Mouse (Mus musculus) forelimb bud, embryonic 11.5 days (tissue): Measurements from ENCODE around the gene Map4.
"Not testable (repeated sequence)": the region's sequence is repeated elsewhere in the genome, so short reads cannot be mapped to it uniquely, and the experiment has no call there.

Source experiments
- DNase-seq: peaks from one replicate; pipeline ENCODE4 v3.0.0-alpha.2; 2012; ENCODE audit warnings: low read depth, low spot score

Map4 gene

GRCm38 (mm10) chr9:110064641-110065040, 133.4 kb downstream of the Map4 start:
- DNase-seq = no peak

DNA sequence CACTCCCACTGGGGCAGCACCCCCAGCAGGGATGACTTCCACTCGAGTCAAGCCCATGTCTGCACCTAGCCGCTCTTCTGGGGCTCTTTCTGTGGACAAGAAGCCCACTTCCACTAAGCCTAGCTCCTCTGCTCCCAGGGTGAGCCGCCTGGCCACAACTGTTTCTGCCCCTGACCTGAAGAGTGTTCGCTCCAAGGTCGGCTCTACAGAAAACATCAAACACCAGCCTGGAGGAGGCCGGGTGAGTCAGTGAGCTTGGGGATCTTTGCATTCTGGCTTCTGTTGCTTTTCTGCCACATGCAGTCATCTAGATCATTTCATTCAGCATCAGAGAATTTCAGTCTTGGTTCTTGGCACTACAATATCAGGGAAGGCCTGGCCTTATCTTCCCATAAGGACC, 137.5 kb downstream of the Map4 start:
- no peak for DNase-seq

DNA sequence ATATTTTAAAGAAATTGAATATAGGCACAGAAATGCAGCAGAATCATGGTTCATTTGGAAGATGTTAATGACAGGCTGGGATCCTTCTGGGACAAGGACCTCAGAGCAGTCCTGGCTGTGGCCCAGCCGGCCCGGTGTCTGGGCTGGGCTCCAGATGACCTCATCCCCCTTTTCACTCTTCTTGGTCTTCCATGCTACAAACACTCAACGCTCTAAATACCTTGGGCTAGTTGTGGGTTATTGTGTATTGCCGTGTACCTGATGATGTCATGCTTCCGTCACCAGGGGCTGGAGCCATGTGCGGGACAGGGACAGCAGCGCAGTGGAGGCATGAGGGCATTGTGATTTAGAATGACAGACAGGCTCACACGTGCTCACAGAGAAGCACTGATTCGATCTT, 139.1 kb downstream of the Map4 start:
- DNase-seq = no peak

- no peak for DNase-seq
These were observed 139.8 kb downstream of the Map4 start for GRCm38 (mm10) chr9:110071011-110071410.

GRCm38 (mm10) chr9:110071843-110072242, 140.6 kb downstream of the Map4 start:
- DNase-seq = peak; percentile 61

DNA sequence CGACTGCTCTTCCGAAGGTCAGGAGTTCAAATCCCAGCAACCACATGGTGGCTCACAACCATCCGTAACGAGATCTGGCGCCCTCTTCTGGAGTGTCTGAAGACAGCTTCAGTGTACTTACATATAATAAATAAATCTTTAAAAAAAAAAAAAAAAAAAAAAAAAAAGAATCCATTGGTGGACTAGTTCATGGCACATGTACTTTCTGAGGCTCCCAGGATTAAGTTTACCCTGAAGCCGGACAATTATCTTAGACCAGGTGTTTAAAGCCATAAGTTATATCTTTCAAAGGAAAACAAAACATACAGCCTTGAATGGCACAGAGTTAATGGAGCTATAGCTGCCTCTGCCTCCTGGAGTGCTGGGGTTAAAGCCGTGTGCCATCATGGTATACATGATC, 145.2 kb downstream of the Map4 start:
- DNase-seq = not testable (repeated sequence)

GRCm38 (mm10) chr9:110081066-110081465, 149.8 kb downstream of the Map4 start:
- no peak for DNase-seq

- no peak for DNase-seq
These were observed 153.1 kb downstream of the Map4 start for GRCm38 (mm10) chr9:110084201-110084964.

DNA sequence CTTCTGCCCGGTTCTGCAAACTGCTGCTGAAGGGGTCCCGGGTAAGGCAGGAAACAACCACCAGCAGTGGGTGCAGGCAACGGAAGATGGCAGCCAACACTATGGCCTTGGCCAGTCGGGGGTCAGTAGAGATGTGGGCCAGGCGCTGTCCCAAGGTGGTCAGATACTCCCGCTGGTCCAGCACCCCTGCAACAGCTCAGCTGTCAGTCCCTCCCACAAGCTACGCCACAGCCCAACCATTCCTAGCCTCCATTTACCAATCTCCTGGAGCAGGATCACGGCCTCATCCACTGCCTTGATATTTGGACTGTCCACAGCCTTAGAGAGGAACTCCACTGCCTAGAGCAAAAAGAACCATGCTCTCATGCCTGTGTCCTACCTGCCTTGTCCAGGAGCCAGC, 154.4 kb downstream of the Map4 start:
- DNase-seq = no peak

GRCm38 (mm10) chr9:110093303-110093702, 162.0 kb downstream of the Map4 start:
- DNase-seq = no peak

- no peak for DNase-seq
These were observed 163.5 kb downstream of the Map4 start for GRCm38 (mm10) chr9:110094761-110095160.

DNA sequence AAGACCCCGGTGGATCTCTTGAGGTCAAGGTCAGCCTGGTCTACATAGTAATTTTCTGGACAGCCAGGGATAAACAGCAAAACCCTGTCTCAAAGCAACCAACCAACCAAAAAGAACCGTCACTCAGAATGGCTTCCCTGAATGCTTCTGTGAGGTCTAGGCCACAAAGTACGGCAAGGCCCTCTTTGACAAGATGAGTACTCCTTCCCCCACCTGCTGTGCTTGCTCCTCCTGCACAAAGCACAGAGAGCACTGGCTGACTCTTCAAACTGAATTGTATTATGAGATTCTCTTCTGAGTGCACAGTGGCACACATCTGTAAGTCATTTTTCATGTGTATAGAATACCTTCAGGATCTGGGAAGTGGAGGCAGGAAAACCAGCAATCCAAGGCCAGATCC, 166.5 kb downstream of the Map4 start:
- no peak for DNase-seq

GRCm38 (mm10) chr9:110100627-110101600, 169.7 kb downstream of the Map4 start:
- peak; percentile 90 for DNase-seq

DNA sequence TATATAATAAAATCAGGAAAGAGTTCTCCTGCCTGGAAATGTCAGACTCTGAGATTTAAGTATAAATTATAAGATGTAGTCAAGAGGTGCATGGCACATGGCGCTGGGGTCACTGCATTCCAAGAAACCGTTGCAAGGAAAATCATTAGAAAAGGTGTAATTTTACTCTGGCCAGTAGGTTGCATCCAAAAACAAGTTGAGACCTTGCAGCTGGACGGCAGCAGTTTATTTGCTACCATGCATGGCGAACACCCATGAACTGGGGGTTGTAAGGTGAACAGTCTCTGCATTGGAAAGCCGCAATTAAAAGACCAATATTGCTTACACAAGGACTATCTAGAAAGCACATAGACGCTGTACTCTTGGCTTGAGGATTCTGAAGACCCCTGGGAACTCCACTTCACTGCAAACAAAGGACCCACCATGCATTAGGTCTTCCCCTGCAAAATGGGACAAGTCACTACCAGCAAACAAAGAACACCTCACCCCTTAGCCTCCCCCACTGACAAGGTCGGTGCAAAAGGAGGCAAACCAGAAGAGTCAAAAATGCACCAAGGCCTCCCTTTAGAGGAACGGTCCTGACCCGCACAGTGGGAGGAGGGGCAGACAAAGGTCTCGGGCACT, 185.2 kb downstream of the Map4 start:
- peak; percentile 43 for DNase-seq

DNA sequence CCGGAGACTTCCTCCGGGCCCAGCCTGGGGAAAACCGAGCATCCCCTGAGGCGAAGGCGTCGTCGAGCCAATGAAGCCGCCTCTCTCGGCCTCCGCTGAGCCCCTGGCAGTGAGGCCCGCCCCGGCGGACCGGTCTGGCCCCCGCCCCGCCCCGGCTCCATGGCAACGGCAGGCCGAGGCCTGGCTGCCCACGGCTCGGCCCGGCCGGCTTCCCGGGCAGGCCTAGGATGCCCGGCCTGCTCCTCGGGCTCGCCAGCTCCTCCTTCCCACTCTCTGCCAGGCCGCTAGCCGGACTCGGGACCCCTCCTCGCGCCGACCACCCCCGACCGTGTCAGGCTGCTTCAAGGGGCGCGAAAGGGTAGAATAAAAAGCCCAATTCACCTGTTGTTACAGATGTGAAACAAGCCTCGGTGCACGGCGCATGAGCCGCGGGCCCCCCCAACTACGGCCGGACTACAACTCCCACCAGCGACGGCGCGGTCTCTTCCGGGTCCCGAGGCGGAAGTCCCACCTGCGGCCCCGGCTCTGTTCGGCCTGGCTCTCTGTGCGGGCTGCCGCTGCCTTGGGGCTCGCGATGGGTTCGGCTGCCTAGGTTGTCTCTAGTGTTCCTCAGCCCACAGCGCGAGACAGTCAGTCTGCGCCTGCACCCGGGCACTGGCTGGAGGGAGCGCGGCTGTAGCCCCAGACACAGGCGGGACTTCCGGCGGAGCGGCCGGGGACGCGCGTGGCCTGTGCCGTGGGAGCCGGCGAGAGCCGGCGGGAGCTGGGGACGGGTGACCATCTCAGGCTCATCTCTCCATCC, 185.9 kb downstream of the Map4 start, which contains the start of gene Smarcc1:
Smarcc1 (plus strand) TSS at position 732 of the 802 bp plus-strand sequence.
- peak; percentile 88 for DNase-seq

- no peak for DNase-seq
These were observed 186.5 kb downstream of the Map4 start, which contains the start of gene Dhx30 for GRCm38 (mm10) chr9:110117779-110118139. Dhx30 (minus strand) TSS chr9:110117830.

DNA sequence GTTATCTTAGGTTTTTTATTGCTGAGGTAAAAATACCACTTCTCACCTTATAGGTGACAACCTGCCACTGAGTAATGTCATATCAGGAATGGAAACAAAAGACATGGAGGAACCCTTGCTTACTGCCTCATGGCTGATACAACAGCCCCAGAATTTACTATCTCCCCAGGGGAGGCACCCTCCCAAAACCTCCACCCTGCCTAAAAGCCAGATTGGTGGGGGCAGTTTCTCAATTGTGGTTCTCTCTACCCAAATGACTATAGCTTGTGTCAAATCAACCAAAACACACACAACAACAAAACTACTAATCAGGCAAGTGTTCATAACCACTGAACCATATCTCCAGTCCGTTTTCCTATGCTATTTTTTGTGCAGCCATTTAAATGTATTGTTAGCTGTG, 187.0 kb downstream of the Map4 start:
- DNase-seq = no peak

- DNase-seq = no peak
These were observed 190.2 kb downstream of the Map4 start for GRCm38 (mm10) chr9:110121424-110121823.

GRCm38 (mm10) chr9:110123322-110123721, 192.1 kb downstream of the Map4 start:
- DNase-seq = no peak

DNA sequence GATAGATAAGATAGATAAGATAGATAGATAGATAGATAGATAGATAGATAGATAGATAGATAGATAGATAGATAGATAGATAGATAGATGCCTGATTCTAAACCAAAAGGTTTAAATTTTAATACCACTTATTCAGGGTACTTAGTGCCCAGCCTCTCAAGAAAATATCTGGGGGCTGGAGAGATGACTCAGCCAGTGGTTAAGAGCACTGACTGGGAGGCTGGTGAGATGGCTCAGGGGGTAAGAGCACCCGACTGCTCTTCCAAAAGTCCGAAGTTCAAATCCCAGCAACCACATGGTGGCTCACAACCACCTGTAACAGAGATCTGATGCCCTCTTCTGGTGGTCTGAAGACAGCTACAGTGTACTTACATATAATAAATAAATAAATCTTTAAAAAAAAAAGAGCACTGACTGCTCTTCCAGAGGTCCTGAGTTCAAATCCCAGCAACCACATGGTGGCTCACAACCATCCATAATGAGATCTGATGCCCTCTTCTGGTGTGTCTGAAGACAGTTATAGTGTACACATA, 192.8 kb downstream of the Map4 start:
- DNase-seq = not testable (repeated sequence)
